Mouse (Mus musculus): ENCODE results near the gene Cnn3.

DNA sequence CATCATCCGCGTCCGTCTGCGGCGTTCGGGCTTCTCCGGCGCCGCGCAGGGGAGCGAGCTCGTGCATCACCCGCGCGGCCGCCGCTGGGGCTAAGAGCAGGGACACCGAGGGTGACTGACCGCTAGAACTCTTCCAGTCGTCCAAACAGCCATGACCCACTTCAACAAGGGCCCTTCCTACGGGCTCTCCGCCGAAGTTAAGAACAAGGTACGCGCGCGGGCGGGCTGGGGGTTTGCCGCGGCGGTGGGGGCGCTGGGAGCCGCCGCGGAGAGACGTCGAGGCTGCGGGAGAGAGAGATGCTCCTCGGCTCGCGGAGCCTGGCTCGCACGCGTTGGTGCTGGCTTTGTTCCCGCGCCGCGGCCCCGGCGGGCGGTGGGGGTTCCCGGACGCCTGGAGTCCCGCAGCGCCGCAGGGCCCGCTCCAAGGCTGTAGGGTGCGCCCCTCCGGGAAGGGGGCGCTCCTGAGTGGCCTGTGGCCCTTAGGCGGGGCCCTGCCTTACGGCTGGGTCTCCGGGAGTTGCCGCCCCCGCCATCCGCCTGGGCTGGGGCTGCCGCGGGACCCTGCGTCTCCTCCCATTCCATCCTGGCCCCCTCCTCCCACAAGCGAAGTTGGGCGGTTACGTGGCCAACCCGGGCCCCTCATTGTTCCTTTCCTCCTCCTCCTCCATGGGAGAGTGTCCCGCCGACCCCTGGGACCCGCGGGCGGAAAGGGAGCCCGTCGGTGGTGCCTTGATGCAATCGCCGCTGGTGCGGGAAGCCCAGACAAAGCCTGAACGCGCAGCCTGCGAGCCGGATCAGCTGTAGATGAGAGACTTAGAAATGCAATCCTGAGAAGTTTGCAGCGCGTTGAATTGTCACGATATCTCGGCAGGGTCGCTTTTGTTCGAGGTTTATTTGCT lies 573 bp downstream of the Cnn3 start:
- TF ChIP-seq CHD2 (IDR thresholded peaks at IDR 0.05; ENCODE audit: low read depth, low read length) (no peak), MAFK (IDR thresholded peaks at IDR 0.05; ENCODE audit: insufficient read depth, low read depth, low read length) (no peak), ZC3H11A (IDR thresholded peaks at IDR 0.05; ENCODE audit: borderline replicate concordance, low read depth, low read length) (no peak)
